Mouse (Mus musculus) hindbrain, embryonic 15.5 days (tissue): ENCODE results near the gene Idh2. TPM values are rescaled to one million over a fixed set of nuclear protein-coding genes. Genes with fewer than 3 reads are reported as not detected.

ENCODE experiments used
- ATAC-seq: fragments of 200-750 bp; cut with Nextera tagmentation; 2 replicates; pipeline ENCODE4 v1.8.0; 2017; ENCODE audit warnings: low read depth, moderate number of reproducible peaks, moderate TSS enrichment; ENCODE audit not compliant: low FRiP score
- H3K27ac ChIP-seq: fragments of 300-500 bp; sonication (generic); replicated peaks from 2 replicates; pipeline ENCODE4 v1.5.1; 2015; ENCODE audit warnings: mild to moderate bottlenecking, inconsistent platforms
- H3K27me3 ChIP-seq: fragments of 300-500 bp; sonication (generic); 2 replicates; pipeline ENCODE4 v1.6.1; 2015; ENCODE audit warnings: control low read depth, inconsistent platforms
- H3K36me3 ChIP-seq: fragments of 300-500 bp; sonication (generic); 2 replicates; pipeline ENCODE4 v1.6.1; 2015; ENCODE audit warnings: control low read depth, inconsistent platforms
- H3K4me1 ChIP-seq: fragments of 300-500 bp; sonication (generic); replicated peaks from 2 replicates; pipeline ENCODE4 v1.6.1; 2015; ENCODE audit warnings: control low read depth, inconsistent platforms
- H3K4me2 ChIP-seq: fragments of 300-500 bp; sonication (generic); 2 replicates; pipeline ENCODE4 v1.6.1; 2015; ENCODE audit warnings: moderate library complexity, mild to moderate bottlenecking, inconsistent platforms
- H3K4me3 ChIP-seq: fragments of 300-500 bp; sonication (generic); 2 replicates; pipeline ENCODE4 v1.5.1; 2015; ENCODE audit warnings: mild to moderate bottlenecking, inconsistent platforms
- H3K9ac ChIP-seq: fragments of 300-500 bp; sonication (generic); 2 replicates; pipeline ENCODE4 v1.6.1; 2015; ENCODE audit warnings: inconsistent platforms
- H3K9me3 ChIP-seq: fragments of 300-500 bp; sonication (generic); 2 replicates; pipeline ENCODE4 v1.6.1; 2016; ENCODE audit warnings: control low read depth, inconsistent platforms
- WGBS: fragments of 180-500 bp; shearing (Covaris S2); methylation state at CpG from one replicate; pipeline ENCODE4 v1.1.7; 2015; 5-methylcytosine and 5-hydroxymethylcytosine counted together
- polyA plus RNA-seq: library from polyadenylated mRNA; unstranded; fragments of >200 nt; fragmentation: Nextera tagmentation; extraction: Ambion mirVana; gene quantifications from 2 replicates; pipeline ENCODE4 v1.2.1, GENCODE M21; 2015

The Idh2 gene
- polyA plus RNA-seq, 1 experiment from 2014 or later = 215 TPM

DNA sequence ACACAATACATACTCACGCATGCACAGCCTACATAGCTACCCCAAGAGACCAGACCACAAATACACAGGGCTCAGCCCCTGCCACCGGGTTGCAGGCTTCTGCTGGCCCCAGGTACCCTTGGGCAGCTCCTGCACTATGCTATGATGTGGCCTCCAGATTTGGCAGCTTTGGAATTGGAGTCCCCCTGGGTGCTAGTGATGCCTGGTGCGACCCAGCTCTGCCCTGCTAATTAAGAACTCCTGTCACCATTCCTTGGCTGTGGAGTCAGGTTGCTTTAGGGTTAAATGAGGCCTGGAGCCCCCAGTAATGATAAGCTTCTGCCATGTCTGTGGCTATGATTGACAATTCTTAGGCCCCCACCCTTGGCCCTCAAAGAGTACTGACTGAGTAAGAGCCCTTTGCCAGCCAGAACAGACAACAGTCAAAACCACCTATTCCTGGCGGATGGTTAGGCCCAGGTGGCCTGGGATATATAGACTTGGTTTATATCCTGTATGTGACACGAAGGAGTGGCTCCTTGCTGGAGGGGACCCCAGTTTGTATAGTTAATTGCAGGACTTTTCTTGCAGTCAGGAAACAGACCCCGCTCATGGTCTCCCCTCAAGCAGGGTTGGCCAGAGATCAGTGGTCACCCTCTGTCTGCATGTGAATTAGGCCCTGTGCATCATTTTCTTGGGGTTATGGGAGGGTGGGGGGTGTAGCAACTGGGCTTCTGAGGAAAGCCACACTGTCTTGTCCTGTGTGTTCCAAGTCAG, 38.1 kb downstream of the Idh2 start:
- ATAC-seq = no peak
- no peak overlapping the region for H3K27ac ChIP-seq
- H3K9ac ChIP-seq = no peak overlapping the region
- peaks cover 7% of the 10 kb centered on the region; the same call in 1 of the 2 replicates for H3K36me3 ChIP-seq
- WGBS = 64% methylated on average over 6 of the region's 6 CpGs
- no peaks in the 10 kb centered on the region for H3K27me3 ChIP-seq
- no peaks in the 10 kb centered on the region for H3K9me3 ChIP-seq
- H3K4me3 ChIP-seq = no peak overlapping the region
- H3K4me2 ChIP-seq = no peak overlapping the region
- peaks cover 67% of the 10 kb centered on the region for H3K4me1 ChIP-seq

DNA sequence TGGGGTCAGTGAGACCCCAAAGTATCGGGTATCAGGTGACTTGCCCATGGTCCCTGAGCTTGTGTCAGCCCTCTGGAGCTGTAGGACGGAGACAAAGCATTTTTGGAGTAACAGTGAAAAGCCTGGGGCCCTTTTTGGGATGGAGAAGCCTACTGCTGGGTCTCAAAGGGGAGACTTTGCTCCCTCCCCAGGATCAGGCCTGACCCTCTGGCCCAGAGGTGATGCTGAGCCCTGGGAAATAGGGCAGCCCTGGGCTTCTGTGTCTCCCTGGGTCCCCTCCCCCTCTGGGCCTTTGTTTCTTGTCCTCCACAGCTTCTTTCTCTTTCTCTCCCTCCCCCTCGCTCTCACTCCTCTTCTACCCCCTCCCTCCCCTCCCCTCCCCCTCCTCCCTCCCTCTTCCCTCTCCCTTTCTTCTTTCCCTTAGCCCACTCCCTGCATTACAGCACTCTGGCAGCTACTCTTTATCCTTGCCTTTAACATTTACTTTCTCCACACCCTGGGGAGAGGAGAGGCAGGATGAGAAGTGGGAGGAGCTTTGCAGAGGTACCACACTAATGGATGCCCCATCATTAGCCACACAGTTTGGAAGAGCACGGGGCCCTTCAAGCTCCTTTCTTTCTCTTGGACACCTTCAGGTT, 39.1 kb downstream of the Idh2 start:
- Histone ChIP-seq H3K27me3 (no peaks in the 10 kb centered on the region), H3K27ac (0 out of 2 replicates have a peak overlapping the region, but pooled peaks have one; percentile 14), H3K9ac (no peak overlapping the region), H3K36me3 (no peaks in the 10 kb centered on the region), H3K4me1 (peaks cover 72% of the 10 kb centered on the region), H3K4me2 (no peak overlapping the region), H3K9me3 (no peaks in the 10 kb centered on the region), H3K4me3 (no peak overlapping the region)
- WGBS = 14% methylated on average over 4 of the region's 4 CpGs
- 0 out of 2 replicates have a peak, but pooled peaks have one; percentile 9 for ATAC-seq

- Histone ChIP-seq H3K9me3 (no peaks in the 10 kb centered on the region), H3K27me3 (no peaks in the 10 kb centered on the region), H3K36me3 (no peaks in the 10 kb centered on the region), H3K4me3 (no peak overlapping the region), H3K4me2 (no peak overlapping the region), H3K27ac (no peak overlapping the region), H3K4me1 (peaks cover 81% of the 10 kb centered on the region), H3K9ac (no peak overlapping the region)
- no peak for ATAC-seq
- 45% methylated on average over 5 of the region's 5 CpGs for WGBS
Measured at GRCm38 (mm10) chr7:80074921-80075441, 40.2 kb downstream of the Idh2 start.

DNA sequence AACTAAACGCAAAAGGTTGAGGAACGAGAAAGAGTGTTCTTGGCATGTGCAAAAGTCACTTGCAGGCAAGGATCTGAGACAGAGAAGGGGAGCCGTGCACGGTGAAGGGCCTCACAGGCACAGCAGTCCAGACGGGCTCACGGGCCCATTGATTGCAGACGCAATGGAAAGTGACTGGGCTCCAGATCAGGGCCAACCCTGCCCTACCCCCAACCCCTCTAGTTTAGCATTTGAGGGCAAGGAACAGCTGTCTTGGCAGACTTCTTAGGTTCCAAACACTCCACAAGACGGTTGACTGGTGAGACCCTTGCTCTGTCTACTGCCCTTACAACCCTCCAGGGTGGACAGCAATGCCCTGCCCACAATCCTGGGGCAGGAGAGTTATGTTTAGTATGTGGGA, 41.7 kb downstream of the Idh2 start:
- Histone ChIP-seq H3K4me1 (peaks cover 82% of the 10 kb centered on the region), H3K4me3 (no peak overlapping the region), H3K27ac (no peak overlapping the region), H3K4me2 (no peak overlapping the region), H3K27me3 (no peaks in the 10 kb centered on the region), H3K36me3 (no peaks in the 10 kb centered on the region), H3K9me3 (no peaks in the 10 kb centered on the region), H3K9ac (no peak overlapping the region)
- WGBS = 63% methylated on average over 8 of the region's 8 CpGs
- ATAC-seq = no peak

DNA sequence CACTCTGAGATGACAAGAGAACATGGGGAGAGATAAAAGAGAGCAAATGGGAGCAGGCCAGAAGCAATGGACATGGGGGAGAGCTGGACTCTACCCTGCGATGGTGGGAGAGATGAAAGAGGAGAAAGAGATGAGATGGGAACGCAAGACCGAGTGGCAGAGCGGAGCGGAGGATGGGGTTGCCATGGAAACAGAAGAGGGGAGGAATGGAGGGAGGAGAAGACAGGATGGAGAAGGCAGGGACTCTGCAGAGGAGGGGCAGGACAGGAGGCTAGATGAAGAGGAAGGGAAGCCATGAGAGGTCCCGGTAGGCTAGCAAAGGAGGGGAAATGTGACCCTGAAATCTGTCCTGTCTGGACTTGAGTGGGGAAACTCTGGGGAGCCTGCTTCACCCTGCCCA, 42.9 kb downstream of the Idh2 start:
- Histone ChIP-seq H3K9me3 (no peaks in the 10 kb centered on the region), H3K4me1 (peaks cover 79% of the 10 kb centered on the region), H3K27me3 (no peaks in the 10 kb centered on the region), H3K9ac (no peak overlapping the region), H3K4me3 (no peak overlapping the region), H3K27ac (0 out of 2 replicates have a peak overlapping the region, but pooled peaks have one; percentile 28), H3K36me3 (no peaks in the 10 kb centered on the region), H3K4me2 (peak overlapping the region; percentile 17; the same call in 1 of the 2 replicates)
- 24% methylated on average over 6 of the region's 6 CpGs for WGBS
- peak; percentile 32 for ATAC-seq

- Histone ChIP-seq H3K27ac (no peak overlapping the region), H3K4me2 (no peak overlapping the region), H3K9me3 (no peaks in the 10 kb centered on the region), H3K36me3 (no peaks in the 10 kb centered on the region), H3K4me3 (no peak overlapping the region), H3K4me1 (peaks cover 68% of the 10 kb centered on the region), H3K9ac (no peak overlapping the region), H3K27me3 (no peaks in the 10 kb centered on the region)
- no peak for ATAC-seq
- WGBS = 89% methylated on average over 9 of the region's 9 CpGs
Measured at GRCm38 (mm10) chr7:80071209-80071608, 44.0 kb downstream of the Idh2 start.

DNA sequence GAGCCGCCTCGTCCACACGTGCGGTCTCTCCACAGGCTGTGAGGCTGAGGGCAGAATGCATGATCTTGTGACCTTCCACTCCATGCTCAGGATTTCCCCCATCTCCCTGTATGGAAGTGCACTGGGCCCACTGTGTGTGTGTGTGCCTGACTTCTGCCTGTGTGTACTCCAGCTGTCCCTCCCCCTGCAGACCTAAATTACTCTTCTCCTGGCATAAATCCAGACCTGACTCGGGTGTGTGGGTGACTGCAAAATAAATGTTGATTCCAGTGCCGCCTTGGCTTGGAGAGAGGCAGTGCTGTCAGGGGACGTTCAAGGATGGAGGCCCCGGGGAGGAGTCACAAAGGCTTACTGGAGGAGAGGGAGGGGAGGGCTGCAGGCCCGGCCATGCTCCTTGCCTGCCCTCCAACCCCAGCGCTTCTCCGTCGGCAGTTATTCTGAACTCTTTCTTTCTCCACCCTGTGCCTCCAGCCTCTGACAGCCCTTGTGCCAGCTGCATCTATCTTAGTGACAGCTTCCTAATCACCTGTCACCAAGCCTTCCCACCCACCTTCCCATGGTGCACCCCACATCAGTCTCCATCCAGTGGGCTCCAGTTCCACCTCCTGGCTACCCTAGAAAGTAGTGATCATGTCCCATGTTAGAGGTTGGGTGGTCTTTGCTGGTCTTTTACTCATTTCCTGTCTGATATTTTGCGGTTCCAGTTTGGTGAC, 45.4 kb downstream of the Idh2 start:
- H3K27ac ChIP-seq = peak overlapping the region; percentile 73
- no peaks in the 10 kb centered on the region for H3K36me3 ChIP-seq
- peaks cover 56% of the 10 kb centered on the region for H3K4me1 ChIP-seq
- H3K9me3 ChIP-seq = no peaks in the 10 kb centered on the region
- H3K4me2 ChIP-seq = no peak overlapping the region
- ATAC-seq = peak; percentile 46
- WGBS = 9% methylated on average over 13 of the region's 13 CpGs
- H3K4me3 ChIP-seq = no peak overlapping the region
- H3K9ac ChIP-seq = peak overlapping the region; percentile 34; the same call in 1 of the 2 replicates
- no peaks in the 10 kb centered on the region for H3K27me3 ChIP-seq

- Histone ChIP-seq H3K9ac (no peak overlapping the region), H3K27me3 (no peaks in the 10 kb centered on the region), H3K9me3 (no peaks in the 10 kb centered on the region), H3K4me1 (peaks cover 59% of the 10 kb centered on the region), H3K27ac (no peak overlapping the region), H3K4me2 (no peak overlapping the region), H3K4me3 (no peak overlapping the region), H3K36me3 (no peaks in the 10 kb centered on the region)
- ATAC-seq = no peak
- 53% methylated on average over 5 of the region's 7 CpGs for WGBS
Measured at GRCm38 (mm10) chr7:80068341-80068740, 46.9 kb downstream of the Idh2 start.

DNA sequence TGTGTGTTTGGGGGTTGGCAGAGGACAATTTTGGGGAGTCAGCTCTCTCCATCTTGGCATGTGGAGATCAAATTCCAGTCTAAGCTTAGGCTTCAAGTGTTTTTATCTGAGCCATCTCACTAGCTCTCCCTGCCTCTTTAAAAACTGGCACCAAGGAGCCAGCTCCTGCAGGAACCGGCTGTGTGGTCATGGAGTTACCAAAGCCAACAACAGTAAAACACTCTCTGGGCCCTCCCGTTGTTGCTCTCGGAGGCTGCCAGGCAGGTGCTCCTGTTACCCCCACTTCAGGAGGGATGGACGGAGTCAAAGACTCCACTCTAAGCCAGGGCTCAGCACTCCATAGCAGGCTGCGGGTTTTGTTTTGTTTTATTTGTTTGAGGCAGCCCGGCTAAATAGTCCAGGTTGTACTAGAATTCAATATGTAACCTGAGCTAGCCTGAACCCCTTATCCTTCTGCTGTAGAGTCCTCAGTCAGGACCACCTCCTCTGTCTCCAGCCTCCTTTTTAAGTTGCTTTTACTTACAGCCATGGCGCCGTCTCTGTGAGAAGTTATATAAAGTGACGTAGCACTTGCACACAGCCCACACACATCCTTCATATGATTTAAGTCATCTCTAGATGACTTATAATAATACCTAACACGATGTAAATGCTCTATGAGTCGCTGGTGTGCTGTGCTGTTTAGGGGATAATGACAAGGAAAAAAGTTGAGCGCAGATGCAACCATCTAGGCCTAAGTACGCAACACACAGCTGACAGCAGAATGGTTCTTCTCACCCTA, 48.3 kb downstream of the Idh2 start:
- H3K4me3 ChIP-seq = no peak overlapping the region
- WGBS = 76% methylated on average over 13 of the region's 13 CpGs
- H3K9me3 ChIP-seq = no peaks in the 10 kb centered on the region
- no peak overlapping the region for H3K27ac ChIP-seq
- ATAC-seq = no peak
- H3K4me2 ChIP-seq = no peak overlapping the region
- no peaks in the 10 kb centered on the region for H3K27me3 ChIP-seq
- H3K9ac ChIP-seq = no peak overlapping the region
- H3K36me3 ChIP-seq = no peaks in the 10 kb centered on the region
- peaks cover 56% of the 10 kb centered on the region for H3K4me1 ChIP-seq

GRCm38 (mm10) chr7:80065250-80065649, 49.9 kb downstream of the Idh2 start:
- H3K9me3 ChIP-seq = no peaks in the 10 kb centered on the region
- no peaks in the 10 kb centered on the region for H3K36me3 ChIP-seq
- WGBS = 68% methylated on average over 3 of the region's 3 CpGs
- no peak overlapping the region for H3K4me3 ChIP-seq
- no peak overlapping the region for H3K27ac ChIP-seq
- peaks cover 47% of the 10 kb centered on the region for H3K4me1 ChIP-seq
- ATAC-seq = no peak
- no peaks in the 10 kb centered on the region for H3K27me3 ChIP-seq
- H3K4me2 ChIP-seq = no peak overlapping the region
- no peak overlapping the region for H3K9ac ChIP-seq

DNA sequence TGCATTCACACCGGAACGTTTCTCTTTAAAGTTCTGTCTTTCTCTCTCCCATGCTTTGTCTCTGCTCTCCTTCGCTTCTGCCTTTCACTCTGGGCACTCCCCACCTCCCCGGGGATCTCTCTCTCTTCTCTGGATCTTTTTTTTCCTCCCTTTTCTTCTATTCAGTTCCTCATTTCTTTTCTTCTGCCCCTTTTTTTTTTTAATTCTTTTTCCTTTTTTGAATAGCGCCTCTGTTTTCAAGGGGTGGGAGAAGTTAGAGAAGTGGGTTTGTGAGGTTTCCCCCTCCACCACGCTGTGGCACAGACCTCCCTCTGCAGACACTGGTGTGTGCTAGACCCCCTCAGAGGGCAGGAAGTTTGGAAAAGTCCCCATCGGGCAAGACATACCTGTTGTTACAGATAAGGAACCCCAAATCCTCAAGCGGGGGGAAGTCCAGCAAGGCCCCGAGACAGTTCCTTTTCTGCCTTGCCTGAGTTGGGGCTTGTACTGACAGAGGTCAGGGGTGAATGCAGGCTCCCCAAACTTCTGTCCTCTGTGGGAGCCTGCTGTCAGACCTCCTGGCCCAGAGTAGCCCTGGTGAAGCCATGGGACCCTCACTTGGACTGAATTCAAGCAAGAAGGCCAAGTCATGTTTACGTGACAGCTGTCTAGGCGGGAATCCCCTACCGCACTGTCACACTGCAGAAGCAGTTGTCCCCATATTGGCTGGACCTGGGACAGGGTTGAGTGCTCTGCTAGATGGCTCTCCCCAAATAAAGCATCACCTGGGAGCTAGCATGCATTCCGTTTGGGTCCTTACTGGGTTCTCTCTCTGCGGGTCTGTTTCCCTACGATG, 51.1 kb downstream of the Idh2 start:
- H3K36me3 ChIP-seq = no peaks in the 10 kb centered on the region
- H3K4me2 ChIP-seq = no peak overlapping the region
- H3K9ac ChIP-seq = no peak overlapping the region
- ATAC-seq = no peak
- H3K4me1 ChIP-seq = peaks cover 40% of the 10 kb centered on the region
- no peak overlapping the region for H3K4me3 ChIP-seq
- no peaks in the 10 kb centered on the region for H3K9me3 ChIP-seq
- no peaks in the 10 kb centered on the region for H3K27me3 ChIP-seq
- H3K27ac ChIP-seq = no peak overlapping the region
- WGBS = 45% methylated on average over 15 of the region's 15 CpGs
